Mouse (Mus musculus) fat pad, adult 2 months (tissue): ENCODE results near the gene Tor1b.
"Not testable (repeated sequence)": the region's sequence is repeated elsewhere in the genome, so short reads cannot be mapped to it uniquely, and the experiment has no call there.

ENCODE experiments used
- DNase-seq: peaks from one replicate; pipeline ENCODE4 v3.0.0-alpha.2; 2011; ENCODE audit warnings: low read depth, low spot score; ENCODE audit errors: extremely low read depth

Tor1b gene

GRCm38 (mm10) chr2:30930846-30931245, 21.9 kb upstream of the Tor1b start:
- DNase-seq: not testable (repeated sequence)

- no peak for DNase-seq
These were observed 20.8 kb upstream of the Tor1b start for GRCm38 (mm10) chr2:30931922-30932321.

GRCm38 (mm10) chr2:30933032-30933431, 19.7 kb upstream of the Tor1b start:
- DNase-seq: no peak

GRCm38 (mm10) chr2:30933917-30934450, 18.8 kb upstream of the Tor1b start:
- DNase-seq: no peak

GRCm38 (mm10) chr2:30936808-30937207, 16.0 kb upstream of the Tor1b start:
- no peak for DNase-seq

GRCm38 (mm10) chr2:30937731-30938130, 15.0 kb upstream of the Tor1b start:
- DNase-seq: no peak

- no peak for DNase-seq
These were observed 14.2 kb upstream of the Tor1b start for GRCm38 (mm10) chr2:30938574-30938991.

- DNase-seq: no peak
These were observed 11.2 kb upstream of the Tor1b start for GRCm38 (mm10) chr2:30941586-30941985.

GRCm38 (mm10) chr2:30942116-30942515, 10.6 kb upstream of the Tor1b start:
- DNase-seq: not testable (repeated sequence)

- DNase-seq: no peak
These were observed 10.2 kb upstream of the Tor1b start for GRCm38 (mm10) chr2:30942603-30943011.

- DNase-seq: no peak
These were observed 319 bp upstream of the Tor1b start for GRCm38 (mm10) chr2:30952457-30952823.

GRCm38 (mm10) chr2:30954797-30955196, 2.0 kb downstream of the Tor1b start:
- DNase-seq: no peak

- no peak for DNase-seq
These were observed 4.8 kb downstream of the Tor1b start for GRCm38 (mm10) chr2:30957511-30957910.

- no peak for DNase-seq
These were observed 6.0 kb downstream of the Tor1b start for GRCm38 (mm10) chr2:30958726-30959125.

GRCm38 (mm10) chr2:30959856-30960255, 7.1 kb downstream of the Tor1b start:
- DNase-seq: no peak

- DNase-seq: no peak
These were observed 10.0 kb downstream of the Tor1b start for GRCm38 (mm10) chr2:30962570-30963254.

GRCm38 (mm10) chr2:30965627-30966026, 12.9 kb downstream of the Tor1b start:
- DNase-seq: no peak

- DNase-seq: no peak
These were observed 14.1 kb downstream of the Tor1b start for GRCm38 (mm10) chr2:30966826-30967225.

- DNase-seq: no peak
These were observed 14.9 kb downstream of the Tor1b start, which contains the start of gene Tor1a for GRCm38 (mm10) chr2:30967352-30968327. Gene Tor1a (minus strand): TSS chr2:30967933.

- peak; percentile 99 for DNase-seq
These were observed 29.2 kb downstream of the Tor1b start, which contains the start of the genes BC005624 and Usp20 for GRCm38 (mm10) chr2:30981790-30982513. Gene BC005624 (minus strand): TSS chr2:30982201. Gene Usp20 (plus strand): TSS chr2:30982279.

GRCm38 (mm10) chr2:30983024-30983423, 30.3 kb downstream of the Tor1b start:
- no peak for DNase-seq
